Comparison of ENCODE assay signal across 9 mouse cellular contexts in genomic region chr4:8005155-8005554, GRCm38 (mm10).
DNase-seq lines count a peak whose midpoint lies in the region; ATAC-seq lines count a peak whose summit lies in the region.
"Had no signal": no experiment of that assay in that cellular context is flagged by ENCODE, and none has a peak within 500 bp of the region (broad histone marks: within the 10 kb centered on the region; RNA-seq: fewer than 3 reads in every experiment).

No protein-coding gene starts in this region.

- H3K4me2 ChIP-seq in heart, embryonic 12.5 days: no peak overlapping the region
- H3K4me2 ChIP-seq in midbrain, embryonic 15.5 days: no peak overlapping the region
- H3K4me2 ChIP-seq: limb, embryonic 15.5 days had no signal

- no peak for ATAC-seq in heart, embryonic 12.5 days (ENCODE audit: insufficient number of reproducible peaks, low FRiP score)
- peak; percentile 75; the same call in 1 of the 2 replicates for ATAC-seq in midbrain, embryonic 15.5 days (replicated peaks)

- no peak overlapping the region for H3K27ac ChIP-seq in heart, embryonic 12.5 days (ENCODE audit: poor library complexity, severe bottlenecking)
- H3K27ac ChIP-seq in midbrain, embryonic 15.5 days: no peak overlapping the region
- H3K27ac ChIP-seq: limb, embryonic 15.5 days had no signal

- no peaks in the 10 kb centered on the region for H3K4me1 ChIP-seq in heart, embryonic 12.5 days (replicated peaks)
- H3K4me1 ChIP-seq in midbrain, embryonic 15.5 days: no peaks in the 10 kb centered on the region
- H3K4me1 ChIP-seq: limb, embryonic 15.5 days had no signal

- H3K36me3 ChIP-seq in heart, embryonic 12.5 days: no peaks in the 10 kb centered on the region
- H3K36me3 ChIP-seq in midbrain, embryonic 15.5 days (replicated peaks): no peaks in the 10 kb centered on the region
- H3K36me3 ChIP-seq: limb, embryonic 15.5 days had no signal

- no peak overlapping the region for H3K9ac ChIP-seq in heart, embryonic 12.5 days
- H3K9ac ChIP-seq in midbrain, embryonic 15.5 days: no peak overlapping the region
- H3K9ac ChIP-seq: limb, embryonic 15.5 days had no signal

- H3K4me3 ChIP-seq in heart, embryonic 12.5 days: no peak overlapping the region
- H3K4me3 ChIP-seq in midbrain, embryonic 15.5 days: no peak overlapping the region
- H3K4me3 ChIP-seq: limb, embryonic 15.5 days had no signal

- peak; percentile 12 to 39 for DNase-seq in heart, adult 18-20 months
- DNase-seq in CD4-positive, CD25-positive, alpha-beta regulatory T cell, adult 2 months (ENCODE audit: low read depth, low spot score): peak; percentile 78
- DNase-seq in c-Kit-positive CD71-negative TER-119-negative erythroid progenitor cells, embryonic 14.5 days (ENCODE audit: low read depth): peak; percentile 8
- DNase-seq in frontal cortex, postnatal 10 days (ENCODE audit: low spot score in 2 of 2): peak; percentile 7 to 38
- DNase-seq in layer of hippocampus, postnatal 10 days (ENCODE audit: low spot score in 2 of 2): peak; percentile 40 to 54
- peak; percentile 50 for DNase-seq in thymus, postnatal 0 days (ENCODE audit: low spot score)

- 10% methylated on average over 1 of the region's 1 CpGs for WGBS in heart, embryonic 12.5 days
- WGBS in midbrain, embryonic 15.5 days: 15% methylated on average over 1 of the region's 1 CpGs

- H3K9me3 ChIP-seq in heart, embryonic 12.5 days (replicated peaks): 0 out of 2 replicates have a peak, but pooled peaks cover 2% of the 10 kb centered on the region
- H3K9me3 ChIP-seq in midbrain, embryonic 15.5 days: 0 out of 2 replicates have a peak, but pooled peaks cover 4% of the 10 kb centered on the region
- H3K9me3 ChIP-seq: limb, embryonic 15.5 days had no signal

- no peaks in the 10 kb centered on the region for H3K27me3 ChIP-seq in heart, embryonic 12.5 days (replicated peaks)
- H3K27me3 ChIP-seq in midbrain, embryonic 15.5 days (replicated peaks): no peaks in the 10 kb centered on the region
- H3K27me3 ChIP-seq: limb, embryonic 15.5 days had no signal

Comparison
In these comparisons a context has a peak if more than half of its experiments do, and no peak if none do; other contexts are left out.
1. DNase-seq: peak in every context shown above with its lines; median percentile 78 in CD4-positive, CD25-positive, alpha-beta regulatory T cell, adult 2 months; 50 in thymus, postnatal 0 days; 47 in layer of hippocampus, postnatal 10 days; 26 in heart, adult 18-20 months; 22 in frontal cortex, postnatal 10 days; 8 in c-Kit-positive CD71-negative TER-119-negative erythroid progenitor cells, embryonic 14.5 days.